Mouse (Mus musculus) intestine, embryonic 16.5 days (tissue): ENCODE measurements around the gene Ksr2. TPM values are rescaled to one million over a fixed set of nuclear protein-coding genes. Genes with fewer than 3 reads are reported as not detected.

Experiments used
- ATAC-seq: fragments of 200-750 bp; cut with Nextera tagmentation; 2 replicates; pipeline ENCODE4 v1.8.0; 2017; ENCODE audit warnings: moderate TSS enrichment, moderate library complexity
- H3K27ac ChIP-seq: fragments of 300-500 bp; sonication (generic); 2 replicates; pipeline ENCODE4 v1.5.1; 2014; ENCODE audit warnings: mild to moderate bottlenecking, low read length
- H3K27me3 ChIP-seq: fragments of 300-500 bp; sonication (generic); replicated peaks from 2 replicates; pipeline ENCODE4 v1.6.1; 2014; ENCODE audit warnings: low read length, control low read depth, mixed read lengths; ENCODE audit not compliant: control insufficient read depth, insufficient read depth
- H3K36me3 ChIP-seq: fragments of 300-500 bp; sonication (generic); 2 replicates; pipeline ENCODE4 v1.6.1; 2014; ENCODE audit warnings: low read length, control low read depth; ENCODE audit not compliant: control insufficient read depth, insufficient read depth
- H3K4me1 ChIP-seq: fragments of 300-500 bp; sonication (generic); 2 replicates; pipeline ENCODE4 v1.6.1; 2014; ENCODE audit warnings: low read length, control low read depth, mixed read lengths; ENCODE audit not compliant: control insufficient read depth, insufficient read depth
- H3K4me2 ChIP-seq: fragments of 300-500 bp; sonication (generic); 2 replicates; pipeline ENCODE4 v1.6.1; 2014; ENCODE audit warnings: low read depth, low read length, control low read depth
- H3K4me3 ChIP-seq: fragments of 300-500 bp; sonication (generic); 2 replicates; pipeline ENCODE4 v1.5.1; 2014; ENCODE audit warnings: mild to moderate bottlenecking, low read length
- H3K9ac ChIP-seq: fragments of 300-500 bp; sonication (generic); 2 replicates; pipeline ENCODE4 v1.6.1; 2014; ENCODE audit warnings: low read depth, low read length
- H3K9me3 ChIP-seq: fragments of 300-500 bp; sonication (generic); 2 replicates; pipeline ENCODE4 v1.6.1; 2016; ENCODE audit warnings: low read length, control low read depth; ENCODE audit not compliant: control insufficient read depth
- WGBS: fragments of 180-500 bp; shearing (Covaris S2); extraction: QIAGEN DNeasy Blood & Tissue Kit; methylation state at CpG from one replicate; pipeline ENCODE4 v1.1.7; 2014; 5-methylcytosine and 5-hydroxymethylcytosine counted together
- polyA plus RNA-seq: library from polyadenylated mRNA; unstranded; fragments of >200 nt; fragmentation: Nextera tagmentation; extraction: Ambion mirVana; gene quantifications from 2 replicates; pipeline ENCODE4 v1.2.1, GENCODE M21; 2015

The Ksr2 gene
- polyA plus RNA-seq, 1 experiment from 2014 or later, result 0.20 TPM

DNA sequence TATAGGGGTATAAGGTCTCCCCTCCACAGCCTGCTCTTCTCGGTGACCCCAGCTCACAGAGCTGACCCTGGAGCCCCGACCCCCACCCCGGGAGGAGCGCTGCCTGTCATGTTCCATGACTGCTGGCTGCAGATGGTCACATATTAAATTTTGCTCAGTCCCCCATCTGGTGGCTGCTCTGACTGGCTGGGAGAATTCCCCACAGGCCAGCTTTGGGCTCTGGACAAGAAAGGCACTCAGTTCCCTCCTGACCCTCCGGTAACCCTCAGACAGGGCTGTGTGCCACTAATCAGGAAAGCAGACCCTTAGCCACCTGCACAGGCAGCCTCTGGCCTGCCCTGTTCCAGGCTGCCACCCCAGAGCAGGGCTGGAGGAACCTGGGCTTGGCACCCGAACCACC is 405.0 kb downstream of the Ksr2 start:
- Histone ChIP-seq H3K36me3 (no peaks in the 10 kb centered on the region), H3K4me1 (no peaks in the 10 kb centered on the region), H3K9ac (no peak overlapping the region), H3K4me3 (no peak overlapping the region), H3K4me2 (no peak overlapping the region), H3K27ac (no peak overlapping the region), H3K27me3 (no peaks in the 10 kb centered on the region), H3K9me3 (no peaks in the 10 kb centered on the region)
- ATAC-seq, result no peak
- 73% methylated on average over 6 of the region's 6 CpGs for WGBS

- no peaks in the 10 kb centered on the region for H3K4me1 ChIP-seq
- 67% methylated on average over 7 of the region's 7 CpGs for WGBS
- no peak for ATAC-seq
- H3K4me2 ChIP-seq, result no peak overlapping the region
- no peak overlapping the region for H3K9ac ChIP-seq
- H3K27ac ChIP-seq, result no peak overlapping the region
- H3K9me3 ChIP-seq, result no peaks in the 10 kb centered on the region; the same call in 1 of the 2 replicates
- no peaks in the 10 kb centered on the region for H3K27me3 ChIP-seq
- H3K4me3 ChIP-seq, result no peak overlapping the region
- no peaks in the 10 kb centered on the region for H3K36me3 ChIP-seq
Measured at GRCm38 (mm10) chr5:117820445-117820844, 406.6 kb downstream of the Ksr2 start.

- Histone ChIP-seq H3K27ac (no peak overlapping the region), H3K4me1 (no peaks in the 10 kb centered on the region), H3K9ac (no peak overlapping the region), H3K36me3 (no peaks in the 10 kb centered on the region), H3K4me3 (no peak overlapping the region), H3K4me2 (no peak overlapping the region), H3K9me3 (no peaks in the 10 kb centered on the region; the same call in 1 of the 2 replicates), H3K27me3 (no peaks in the 10 kb centered on the region)
- 92% methylated on average over 9 of the region's 9 CpGs for WGBS
- no peak for ATAC-seq
Measured at GRCm38 (mm10) chr5:117823811-117824210, 410.0 kb downstream of the Ksr2 start.

DNA sequence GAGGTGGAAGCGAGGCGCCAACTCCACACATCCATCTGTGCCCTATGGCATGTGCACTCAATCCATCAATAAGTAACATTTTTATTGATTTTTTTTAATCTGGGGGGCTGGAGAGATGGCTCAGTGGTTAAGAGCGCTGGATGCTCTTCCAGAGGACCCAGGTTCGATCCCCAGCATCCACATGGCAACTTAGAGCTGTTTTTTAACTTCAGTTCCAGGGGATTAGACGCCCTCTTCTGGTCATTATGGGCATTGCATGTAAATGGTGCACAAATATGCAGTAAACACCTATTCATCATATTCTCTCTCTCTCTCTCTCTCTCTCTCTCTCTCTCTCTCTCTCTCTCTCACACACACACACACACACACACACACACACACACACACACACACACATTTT is 410.7 kb downstream of the Ksr2 start:
- WGBS, result 75% methylated on average over 5 of the region's 5 CpGs

More for the DNA sequence above, 410.7 kb downstream of the Ksr2 start:
- H3K27me3 ChIP-seq, result no peaks in the 10 kb centered on the region
- no peak overlapping the region for H3K27ac ChIP-seq
- no peaks in the 10 kb centered on the region for H3K4me1 ChIP-seq
- ATAC-seq, result no peak
- no peak overlapping the region for H3K4me3 ChIP-seq
- H3K36me3 ChIP-seq, result no peaks in the 10 kb centered on the region
- H3K9me3 ChIP-seq, result no peaks in the 10 kb centered on the region; the same call in 1 of the 2 replicates
- no peak overlapping the region for H3K9ac ChIP-seq
- H3K4me2 ChIP-seq, result no peak overlapping the region

Other genes starting within 250 kb of the Ksr2 start
- 636 and 699 TPM in 2 replicates for gene Pebp1, start 126.4 kb upstream of the Ksr2 start, polyA plus RNA-seq
- gene Vsig10, start 94.9 kb upstream of the Ksr2 start, polyA plus RNA-seq, result 15.4 and 18.6 TPM in 2 replicates
- gene Wsb2, start 56.7 kb upstream of the Ksr2 start, polyA plus RNA-seq, result 43.9 and 63.3 TPM in 2 replicates
- 99.9 and 101 TPM in 2 replicates for gene Rfc5, start 25.0 kb upstream of the Ksr2 start, polyA plus RNA-seq